Mouse (Mus musculus) liver, embryonic 12.5 days (tissue): ENCODE data around the gene Fam222a. TPM values are rescaled to one million over a fixed set of nuclear protein-coding genes. Genes with fewer than 3 reads are reported as not detected.

Experiments used
- ATAC-seq: fragments of 200-750 bp; cut with Nextera tagmentation; 2 replicates; pipeline ENCODE4 v1.8.0; 2017; ENCODE audit warnings: moderate number of reproducible peaks, mild to moderate bottlenecking, moderate library complexity
- H3K27ac ChIP-seq: fragments of 300-500 bp; sonication (generic); 2 replicates; pipeline ENCODE4 v1.5.1; 2016; ENCODE audit warnings: mild to moderate bottlenecking
- H3K27me3 ChIP-seq: fragments of 300-500 bp; sonication (generic); replicated peaks from 2 replicates; pipeline ENCODE4 v1.6.1; 2016; ENCODE audit warnings: mild to moderate bottlenecking, moderate library complexity
- H3K36me3 ChIP-seq: fragments of 300-500 bp; sonication (generic); 2 replicates; pipeline ENCODE4 v1.6.1; 2016; ENCODE audit warnings: mild to moderate bottlenecking, moderate library complexity
- H3K4me1 ChIP-seq: fragments of 300-500 bp; sonication (generic); 2 replicates; pipeline ENCODE4 v1.6.1; 2016
- H3K4me2 ChIP-seq: fragments of 300-500 bp; sonication (generic); 2 replicates; pipeline ENCODE4 v1.6.1; 2016; ENCODE audit warnings: mild to moderate bottlenecking, moderate library complexity
- H3K4me3 ChIP-seq: fragments of 300-500 bp; sonication (generic); 2 replicates; pipeline ENCODE4 v1.5.1; 2016; ENCODE audit warnings: mild to moderate bottlenecking, moderate library complexity
- H3K9ac ChIP-seq: fragments of 300-500 bp; sonication (generic); 2 replicates; pipeline ENCODE4 v1.6.1; 2016; ENCODE audit warnings: mild to moderate bottlenecking, moderate library complexity
- H3K9me3 ChIP-seq: fragments of 300-500 bp; sonication (generic); replicated peaks from 2 replicates; pipeline ENCODE4 v1.6.1; 2016; ENCODE audit warnings: mild to moderate bottlenecking, moderate library complexity
- WGBS: fragments of 180-500 bp; shearing (Covaris S2); methylation state at CpG from one replicate; pipeline ENCODE4 v1.1.7; 2016; ENCODE audit not compliant: insufficient replicate concordance; 5-methylcytosine and 5-hydroxymethylcytosine counted together
- polyA plus RNA-seq: library from polyadenylated mRNA; unstranded; fragments of >200 nt; fragmentation: Nextera tagmentation; extraction: Ambion mirVana; gene quantifications from 2 replicates; pipeline ENCODE4 v1.2.1, GENCODE M21; 2016

Fam222a gene
- polyA plus RNA-seq, 1 experiment from 2014 or later = 1.4 TPM

GRCm38 (mm10) chr5:114588416-114588815 is 20.6 kb downstream of the Fam222a start:
- no peak overlapping the region for H3K9ac ChIP-seq
- H3K27ac ChIP-seq = no peak overlapping the region
- no peaks in the 10 kb centered on the region for H3K9me3 ChIP-seq
- WGBS = 28% methylated on average over 10 of the region's 10 CpGs
- ATAC-seq = no peak
- H3K4me2 ChIP-seq = no peak overlapping the region
- peaks cover 67% of the 10 kb centered on the region for H3K4me1 ChIP-seq
- no peaks in the 10 kb centered on the region for H3K36me3 ChIP-seq
- H3K27me3 ChIP-seq = peaks cover 45% of the 10 kb centered on the region
- H3K4me3 ChIP-seq = no peak overlapping the region

- Histone ChIP-seq H3K9me3 (no peaks in the 10 kb centered on the region), H3K4me2 (0 out of 2 replicates have a peak overlapping the region, but pooled peaks have one; percentile 3), H3K36me3 (no peaks in the 10 kb centered on the region), H3K27ac (no peak overlapping the region), H3K9ac (no peak overlapping the region), H3K4me1 (peaks cover 67% of the 10 kb centered on the region), H3K4me3 (no peak overlapping the region), H3K27me3 (peaks cover 49% of the 10 kb centered on the region)
- ATAC-seq = no peak
- 42% methylated on average over 6 of the region's 6 CpGs for WGBS
These were observed 21.2 kb downstream of the Fam222a start for GRCm38 (mm10) chr5:114589026-114589425.

- Histone ChIP-seq H3K4me2 (peak overlapping the region; percentile 3; the same call in 1 of the 2 replicates), H3K4me3 (no peak overlapping the region), H3K9ac (no peak overlapping the region), H3K27me3 (peaks cover 49% of the 10 kb centered on the region), H3K27ac (peak overlapping the region; percentile 11; the same call in 1 of the 2 replicates), H3K36me3 (no peaks in the 10 kb centered on the region), H3K4me1 (peaks cover 69% of the 10 kb centered on the region), H3K9me3 (no peaks in the 10 kb centered on the region)
- ATAC-seq = no peak
- 56% methylated on average over 2 of the region's 2 CpGs for WGBS
These were observed 21.6 kb downstream of the Fam222a start for GRCm38 (mm10) chr5:114589454-114589853.

GRCm38 (mm10) chr5:114590043-114590913 is 22.5 kb downstream of the Fam222a start:
- H3K4me1 ChIP-seq = peaks cover 75% of the 10 kb centered on the region
- peaks cover 46% of the 10 kb centered on the region for H3K27me3 ChIP-seq
- H3K9ac ChIP-seq = no peak overlapping the region
- ATAC-seq = no peak
- H3K36me3 ChIP-seq = no peaks in the 10 kb centered on the region
- H3K9me3 ChIP-seq = no peaks in the 10 kb centered on the region
- 46% methylated on average over 17 of the region's 17 CpGs for WGBS
- peak overlapping the region; percentile 36 for H3K27ac ChIP-seq
- H3K4me2 ChIP-seq = peak overlapping the region; percentile 44
- H3K4me3 ChIP-seq = no peak overlapping the region

- Histone ChIP-seq H3K4me2 (peak overlapping the region; percentile 44), H3K27ac (peak overlapping the region; percentile 26; the same call in 1 of the 2 replicates), H3K4me1 (peaks cover 75% of the 10 kb centered on the region), H3K9ac (no peak overlapping the region), H3K4me3 (no peak overlapping the region), H3K9me3 (no peaks in the 10 kb centered on the region), H3K27me3 (peaks cover 42% of the 10 kb centered on the region), H3K36me3 (no peaks in the 10 kb centered on the region)
- peak; percentile 38; the same call in 1 of the 2 replicates for ATAC-seq
- WGBS = 4% methylated on average over 15 of the region's 15 CpGs
These were observed 23.3 kb downstream of the Fam222a start for GRCm38 (mm10) chr5:114591151-114591561.

- no peak overlapping the region for H3K9ac ChIP-seq
- H3K4me3 ChIP-seq = no peak overlapping the region
- no peak for ATAC-seq
- no peak overlapping the region for H3K4me2 ChIP-seq
- WGBS = 65% methylated on average over 19 of the region's 19 CpGs
- no peaks in the 10 kb centered on the region for H3K9me3 ChIP-seq
- H3K27me3 ChIP-seq = peaks cover 32% of the 10 kb centered on the region
- H3K27ac ChIP-seq = no peak overlapping the region
- no peaks in the 10 kb centered on the region for H3K36me3 ChIP-seq
- H3K4me1 ChIP-seq = peaks cover 87% of the 10 kb centered on the region
These were observed 24.8 kb downstream of the Fam222a start for GRCm38 (mm10) chr5:114592463-114593160.

- WGBS = 63% methylated on average over 12 of the region's 12 CpGs
- Histone ChIP-seq H3K9ac (no peak overlapping the region), H3K36me3 (no peaks in the 10 kb centered on the region), H3K4me2 (no peak overlapping the region), H3K27me3 (peaks cover 29% of the 10 kb centered on the region), H3K4me3 (no peak overlapping the region), H3K9me3 (no peaks in the 10 kb centered on the region), H3K27ac (no peak overlapping the region), H3K4me1 (peaks cover 85% of the 10 kb centered on the region)
- ATAC-seq = no peak
These were observed 25.5 kb downstream of the Fam222a start for GRCm38 (mm10) chr5:114593161-114593821.

- H3K36me3 ChIP-seq = no peaks in the 10 kb centered on the region
- H3K4me3 ChIP-seq = no peak overlapping the region
- 59% methylated on average over 5 of the region's 5 CpGs for WGBS
- H3K4me2 ChIP-seq = peak overlapping the region; percentile 28; the same call in 1 of the 2 replicates
- H3K27ac ChIP-seq = peak overlapping the region; percentile 78
- H3K4me1 ChIP-seq = peaks cover 78% of the 10 kb centered on the region
- H3K9me3 ChIP-seq = no peaks in the 10 kb centered on the region
- no peak overlapping the region for H3K9ac ChIP-seq
- peaks cover 23% of the 10 kb centered on the region for H3K27me3 ChIP-seq
- ATAC-seq = no peak
These were observed 26.1 kb downstream of the Fam222a start for GRCm38 (mm10) chr5:114593949-114594348.

GRCm38 (mm10) chr5:114594741-114595241 is 27.0 kb downstream of the Fam222a start:
- no peaks in the 10 kb centered on the region for H3K9me3 ChIP-seq
- no peak overlapping the region for H3K4me3 ChIP-seq
- no peaks in the 10 kb centered on the region for H3K36me3 ChIP-seq
- H3K4me2 ChIP-seq = peak overlapping the region; percentile 28
- peaks cover 23% of the 10 kb centered on the region for H3K27me3 ChIP-seq
- peak; percentile 2; the same call in 1 of the 2 replicates for ATAC-seq
- peak overlapping the region; percentile 78 for H3K27ac ChIP-seq
- WGBS = 12% methylated on average over 15 of the region's 15 CpGs
- H3K4me1 ChIP-seq = peaks cover 72% of the 10 kb centered on the region
- H3K9ac ChIP-seq = no peak overlapping the region

GRCm38 (mm10) chr5:114596604-114597003 is 28.8 kb downstream of the Fam222a start:
- Histone ChIP-seq H3K4me3 (no peak overlapping the region), H3K4me2 (peak overlapping the region; percentile 12; the same call in 1 of the 2 replicates), H3K9ac (no peak overlapping the region), H3K27ac (peak overlapping the region; percentile 56), H3K27me3 (peaks cover 23% of the 10 kb centered on the region), H3K9me3 (no peaks in the 10 kb centered on the region), H3K4me1 (peaks cover 54% of the 10 kb centered on the region), H3K36me3 (no peaks in the 10 kb centered on the region)
- ATAC-seq = peak; percentile 56
- 22% methylated on average over 10 of the region's 10 CpGs for WGBS

- Histone ChIP-seq H3K27ac (no peak overlapping the region; the same call in 1 of the 2 replicates), H3K27me3 (peaks cover 19% of the 10 kb centered on the region), H3K4me1 (peaks cover 47% of the 10 kb centered on the region), H3K9me3 (no peaks in the 10 kb centered on the region), H3K36me3 (no peaks in the 10 kb centered on the region), H3K4me3 (no peak overlapping the region), H3K4me2 (no peak overlapping the region), H3K9ac (no peak overlapping the region)
- no peak for ATAC-seq
- 48% methylated on average over 8 of the region's 8 CpGs for WGBS
These were observed 29.4 kb downstream of the Fam222a start for GRCm38 (mm10) chr5:114597222-114597621.
